Mouse (Mus musculus): ENCODE results near the gene Abtb1.

Gene Abtb1

GRCm38 (mm10) chr6:88800735-88801134 lies 41.0 kb downstream of the Abtb1 start:
- peak; percentile 97 for DNase-seq

- DNase-seq: peak; percentile 54 to 62
Measured at GRCm38 (mm10) chr6:88800191-88800590, 41.6 kb downstream of the Abtb1 start.

- peak; percentile 67 to 73 for DNase-seq
Measured at GRCm38 (mm10) chr6:88794561-88794971, 47.2 kb downstream of the Abtb1 start.

GRCm38 (mm10) chr6:88793872-88794271 lies 47.9 kb downstream of the Abtb1 start:
- DNase-seq: peak in 1 of 2 experiments; percentile 68

- DNase-seq: peak; percentile 83 to 89
Measured at GRCm38 (mm10) chr6:88793243-88793642, 48.5 kb downstream of the Abtb1 start.

- DNase-seq: peak; percentile 56 to 65
Measured at GRCm38 (mm10) chr6:88792147-88792691, 49.6 kb downstream of the Abtb1 start.

- peak; percentile 68 for DNase-seq
Measured at GRCm38 (mm10) chr6:88791299-88791698, 50.5 kb downstream of the Abtb1 start.

GRCm38 (mm10) chr6:88788219-88788618 lies 53.6 kb downstream of the Abtb1 start:
- peak in 1 of 2 experiments; percentile 67 for DNase-seq

- DNase-seq: peak; percentile 90 to 94
Measured at GRCm38 (mm10) chr6:88787496-88787895, 54.3 kb downstream of the Abtb1 start.

GRCm38 (mm10) chr6:88786732-88787445 lies 54.9 kb downstream of the Abtb1 start:
- DNase-seq: peak; percentile 87 to 88
